Mouse (Mus musculus) lung, postnatal 0 days (tissue): Measurements from ENCODE around the gene Atp6v1b1. TPM values are rescaled to one million over a fixed set of nuclear protein-coding genes. Genes with fewer than 3 reads are reported as not detected.

Experiments
- ATAC-seq: fragments of 200-750 bp; cut with Nextera tagmentation; 2 replicates; pipeline ENCODE4 v1.8.0; 2017; ENCODE audit warnings: moderate library complexity
- DNase-seq: peaks from one replicate; pipeline ENCODE4 v3.0.0-alpha.2; 2016; ENCODE audit warnings: low spot score
- H3K27ac ChIP-seq: fragments of 300-500 bp; sonication (generic); 2 replicates; pipeline ENCODE4 v1.5.1; 2014; ENCODE audit warnings: antibody characterized with exemption, mild to moderate bottlenecking, low read length, mixed read lengths
- H3K27me3 ChIP-seq: fragments of 300-500 bp; sonication (generic); replicated peaks from 2 replicates; pipeline ENCODE4 v1.6.1; 2014; ENCODE audit warnings: low read length, mixed read lengths; ENCODE audit not compliant: insufficient read depth
- H3K36me3 ChIP-seq: fragments of 300-500 bp; sonication (generic); 2 replicates; pipeline ENCODE4 v1.6.1; 2014; ENCODE audit warnings: low read length, mixed read lengths; ENCODE audit not compliant: insufficient read depth
- H3K4me1 ChIP-seq: fragments of 300-500 bp; sonication (generic); 2 replicates; pipeline ENCODE4 v1.6.1; 2014; ENCODE audit warnings: antibody characterized with exemption, low read depth, low read length, mixed read lengths; ENCODE audit not compliant: insufficient read depth
- H3K4me2 ChIP-seq: fragments of 300-500 bp; sonication (generic); replicated peaks from 2 replicates; pipeline ENCODE4 v1.6.1; 2014; ENCODE audit warnings: low read depth, mild to moderate bottlenecking, low read length, moderate library complexity, mixed read lengths
- H3K4me3 ChIP-seq: fragments of 300-500 bp; sonication (generic); 2 replicates; pipeline ENCODE4 v1.5.1; 2014; ENCODE audit warnings: low read depth, low read length
- H3K9ac ChIP-seq: fragments of 300-500 bp; sonication (generic); replicated peaks from 2 replicates; pipeline ENCODE4 v1.6.1; 2014; ENCODE audit warnings: low read depth, mild to moderate bottlenecking
- H3K9me3 ChIP-seq: fragments of 300-500 bp; sonication (generic); 2 replicates; pipeline ENCODE4 v1.6.1; 2016; ENCODE audit warnings: low read length, mixed read lengths
- CTCF ChIP-seq: IDR thresholded peaks from 2 replicates; pipeline ENCODE4 v1.5.1; 2016; ENCODE audit warnings: antibody characterized with exemption, mild to moderate bottlenecking
- EP300 ChIP-seq: IDR thresholded peaks from 2 replicates; pipeline ENCODE4 v1.6.1; 2016; ENCODE audit warnings: antibody characterized with exemption, mild to moderate bottlenecking, control low read depth
- WGBS: fragments of 180-500 bp; shearing (Covaris S2); extraction: QIAGEN DNeasy Blood & Tissue Kit; methylation state at CpG from one replicate; pipeline ENCODE4 v1.1.7; 2014; 5-methylcytosine and 5-hydroxymethylcytosine counted together
- polyA plus RNA-seq: library from polyadenylated mRNA; unstranded; fragments of >200 nt; fragmentation: Nextera tagmentation; extraction: Ambion mirVana; gene quantifications from 2 replicates; pipeline ENCODE4 v1.2.1, GENCODE M21; 2015

The Atp6v1b1 gene
- polyA plus RNA-seq, 1 experiment from 2014 or later, result 0.56 TPM

- TF ChIP-seq EP300 (no peak), CTCF (peak; percentile 88)
- Histone ChIP-seq H3K4me2 (no peak overlapping the region), H3K9me3 (no peaks in the 10 kb centered on the region), H3K27me3 (no peaks in the 10 kb centered on the region), H3K4me1 (no peaks in the 10 kb centered on the region), H3K4me3 (no peak overlapping the region), H3K9ac (no peak overlapping the region), H3K36me3 (no peaks in the 10 kb centered on the region), H3K27ac (no peak overlapping the region)
- ATAC-seq (no peak), DNase-seq (peak; percentile 71)
- 29% methylated on average over 5 of the region's 5 CpGs for WGBS
These were observed 11.7 kb upstream of the Atp6v1b1 start for GRCm38 (mm10) chr6:83731128-83731527.

GRCm38 (mm10) chr6:83737311-83737710, 5.5 kb upstream of the Atp6v1b1 start:
- H3K27me3 ChIP-seq, result no peaks in the 10 kb centered on the region
- 29% methylated on average over 13 of the region's 13 CpGs for WGBS
- no peak for ATAC-seq

DNA sequence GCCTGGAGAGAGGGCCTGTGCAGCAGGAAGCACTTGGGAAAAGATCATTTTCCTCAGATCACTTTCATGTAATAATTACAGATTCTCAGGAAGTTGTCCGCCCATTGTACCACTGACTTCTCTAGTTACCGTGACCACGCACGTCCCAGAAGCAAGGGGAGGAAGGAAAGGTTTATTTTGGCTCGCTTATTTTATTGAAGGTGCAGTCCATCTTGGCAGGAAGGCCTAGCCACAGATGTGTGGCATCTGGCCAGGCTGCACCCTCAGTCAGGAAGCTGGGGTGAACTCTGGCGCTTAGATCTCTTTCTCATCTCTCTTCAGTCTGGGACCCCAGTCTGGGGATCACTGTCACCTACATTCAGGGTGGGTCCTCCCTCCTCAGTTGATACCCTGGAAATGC, 4.2 kb upstream of the Atp6v1b1 start:
- Histone ChIP-seq H3K4me1 (no peaks in the 10 kb centered on the region), H3K9me3 (no peaks in the 10 kb centered on the region), H3K36me3 (no peaks in the 10 kb centered on the region), H3K27me3 (no peaks in the 10 kb centered on the region), H3K4me2 (no peak overlapping the region), H3K27ac (no peak overlapping the region), H3K4me3 (no peak overlapping the region), H3K9ac (no peak overlapping the region)
- WGBS, result 37% methylated on average over 6 of the region's 6 CpGs
- DNase-seq, result no peak
- no peak for ATAC-seq
- TF ChIP-seq CTCF, result no peak

More at GRCm38 (mm10) chr6:83737311-83737710, 5.5 kb upstream of the Atp6v1b1 start:
- Histone ChIP-seq H3K4me1 (no peaks in the 10 kb centered on the region), H3K9me3 (no peaks in the 10 kb centered on the region), H3K4me3 (no peak overlapping the region), H3K36me3 (no peaks in the 10 kb centered on the region), H3K27ac (no peak overlapping the region), H3K9ac (no peak overlapping the region), H3K4me2 (no peak overlapping the region)
- TF ChIP-seq EP300 (no peak), CTCF (no peak)
- DNase-seq, result no peak

DNA sequence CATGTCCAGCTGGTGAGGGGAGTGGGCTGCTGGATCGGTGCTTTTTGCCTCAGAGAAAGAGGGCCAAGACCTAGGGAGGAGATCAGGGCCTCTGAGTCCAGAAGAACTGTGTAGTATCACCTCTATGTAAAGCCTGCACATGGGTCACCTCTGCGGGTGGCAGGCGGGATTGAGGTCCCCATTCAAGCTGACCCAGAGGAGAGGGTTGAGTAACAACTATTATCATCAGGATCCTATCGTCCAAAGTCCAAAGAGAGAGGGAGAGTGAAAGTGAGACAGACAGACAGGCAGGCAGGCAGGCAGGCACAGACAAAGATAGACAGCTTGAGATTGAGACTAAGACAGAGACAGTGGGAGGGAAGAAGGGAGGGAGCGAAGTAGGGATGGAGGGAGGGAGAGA, 422 bp downstream of the Atp6v1b1 start:
- ATAC-seq (no peak), DNase-seq (no peak)
- no peak overlapping the region for H3K4me2 ChIP-seq
- no peak overlapping the region for H3K4me3 ChIP-seq
- H3K36me3 ChIP-seq, result no peaks in the 10 kb centered on the region
- H3K27ac ChIP-seq, result no peak overlapping the region
- no peaks in the 10 kb centered on the region for H3K27me3 ChIP-seq
- no peaks in the 10 kb centered on the region for H3K9me3 ChIP-seq
- no peaks in the 10 kb centered on the region for H3K4me1 ChIP-seq
- TF ChIP-seq EP300 (no peak), CTCF (no peak)
- 62% methylated on average over 5 of the region's 5 CpGs for WGBS
- no peak overlapping the region for H3K9ac ChIP-seq

DNA sequence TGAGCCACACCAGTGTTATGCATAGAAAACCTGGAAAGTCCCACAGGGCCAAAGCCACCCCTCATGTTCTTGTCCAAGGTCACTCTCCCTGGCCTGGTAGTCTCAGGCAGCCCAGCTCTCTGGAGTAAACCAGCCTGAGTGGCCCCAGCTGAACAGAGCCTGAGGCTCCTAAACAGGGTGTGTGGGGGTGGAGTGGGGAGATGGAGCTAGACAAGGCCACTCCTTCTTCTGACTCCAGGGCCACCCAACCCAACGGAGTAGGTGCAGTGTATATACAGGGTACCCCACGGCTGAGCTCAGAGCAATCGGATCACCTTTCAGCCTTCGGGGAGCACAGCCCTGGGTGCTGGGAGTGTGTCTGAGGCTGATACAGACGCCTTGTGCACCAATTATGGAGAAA, 1.3 kb downstream of the Atp6v1b1 start:
- Histone ChIP-seq H3K36me3 (no peaks in the 10 kb centered on the region), H3K27me3 (no peaks in the 10 kb centered on the region), H3K27ac (no peak overlapping the region), H3K4me3 (no peak overlapping the region), H3K4me1 (no peaks in the 10 kb centered on the region), H3K9ac (no peak overlapping the region), H3K4me2 (no peak overlapping the region), H3K9me3 (no peaks in the 10 kb centered on the region)
- ATAC-seq, result peak; percentile 52
- TF ChIP-seq CTCF, result no peak
- TF ChIP-seq EP300, result no peak
- WGBS, result 56% methylated on average over 5 of the region's 5 CpGs
- no peak for DNase-seq

DNA sequence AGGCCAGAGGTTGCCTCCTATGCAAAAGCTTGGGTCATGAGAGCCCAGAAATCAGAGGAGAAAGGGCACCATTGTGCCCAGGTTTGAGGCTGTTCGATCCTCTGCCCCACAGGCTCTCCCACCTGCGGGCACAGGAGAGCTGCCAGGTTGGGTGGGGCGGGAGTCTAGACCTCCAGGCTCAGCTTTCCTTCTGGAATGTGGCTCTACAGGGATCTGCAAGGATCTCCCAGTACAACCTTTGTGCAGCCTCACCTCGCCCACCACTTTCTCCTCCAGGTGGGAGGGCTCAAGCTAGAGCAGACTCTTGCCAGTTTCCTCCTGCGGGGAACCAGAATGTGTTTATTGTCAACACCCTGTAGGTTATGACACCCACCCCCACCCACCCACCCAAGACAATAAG, 1.8 kb downstream of the Atp6v1b1 start:
- ATAC-seq, result peak; percentile 64
- Histone ChIP-seq H3K4me3 (no peak overlapping the region), H3K9me3 (no peaks in the 10 kb centered on the region), H3K4me1 (no peaks in the 10 kb centered on the region), H3K4me2 (no peak overlapping the region), H3K9ac (no peak overlapping the region), H3K36me3 (no peaks in the 10 kb centered on the region), H3K27ac (no peak overlapping the region), H3K27me3 (no peaks in the 10 kb centered on the region)
- TF ChIP-seq EP300, result no peak
- TF ChIP-seq CTCF, result no peak
- DNase-seq, result peak; percentile 43
- 23% methylated on average over 5 of the region's 5 CpGs for WGBS

GRCm38 (mm10) chr6:83745466-83745865, 2.7 kb downstream of the Atp6v1b1 start:
- ATAC-seq, result no peak
- 60% methylated on average over 2 of the region's 2 CpGs for WGBS
- H3K4me2 ChIP-seq, result no peak overlapping the region
- no peak overlapping the region for H3K4me3 ChIP-seq
- no peaks in the 10 kb centered on the region for H3K4me1 ChIP-seq
- no peak for DNase-seq
- TF ChIP-seq EP300 (no peak), CTCF (no peak)
- H3K27me3 ChIP-seq, result no peaks in the 10 kb centered on the region
- H3K36me3 ChIP-seq, result no peaks in the 10 kb centered on the region
- H3K27ac ChIP-seq, result no peak overlapping the region
- no peaks in the 10 kb centered on the region for H3K9me3 ChIP-seq
- H3K9ac ChIP-seq, result no peak overlapping the region
